Mouse (Mus musculus) skeletal muscle tissue, postnatal 0 days (tissue): ENCODE measurements around the gene Myb. TPM values are rescaled to one million over a fixed set of nuclear protein-coding genes. Genes with fewer than 3 reads are reported as not detected.

Experiments used
- polyA plus RNA-seq: library from polyadenylated mRNA; unstranded; fragments of >200 nt; fragmentation: Nextera tagmentation; extraction: Ambion mirVana; gene quantifications from 2 replicates; pipeline ENCODE4 v1.2.1, GENCODE M21; 2015

The Myb gene
- 1.1 and 1.4 TPM in 2 replicates for polyA plus RNA-seq

GRCm38 (mm10) chr10:21160537-21161358 is at the start of gene Myb:
Myb (minus strand) TSS chr10:21160984.

Other genes with a start within 250 kb of the Myb start
- gene Ahi1, start 208.4 kb downstream of the Myb start, polyA plus RNA-seq, result 1.7 and 2.1 TPM in 2 replicates
- 52.3 TPM in 2 replicates for gene Hbs1l, start 135.0 kb upstream of the Myb start, polyA plus RNA-seq
- 0.06 TPM in 2 replicates for gene Aldh8a1, start 216.3 kb upstream of the Myb start, polyA plus RNA-seq